Mouse (Mus musculus): Measurements from ENCODE around the gene Slc9a9.

DNA sequence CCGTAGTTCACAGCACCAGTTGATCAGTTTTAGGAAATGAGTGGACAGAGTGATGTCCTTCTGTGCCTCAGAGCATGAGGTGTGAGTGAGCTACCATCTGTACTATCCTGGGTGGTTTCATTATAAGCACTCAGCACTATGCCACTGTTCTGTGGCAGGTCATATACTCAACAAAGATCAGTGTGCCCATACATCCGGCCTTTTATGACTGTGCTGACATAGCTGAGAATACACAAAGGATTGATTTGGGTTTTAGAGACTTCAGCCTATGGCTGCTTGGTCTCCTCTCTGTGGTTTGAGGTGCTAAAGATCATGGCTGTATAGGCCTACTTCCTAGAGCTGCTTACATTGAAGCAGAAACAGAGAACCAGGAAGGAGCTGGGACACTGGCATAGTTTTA lies 12.6 kb downstream of the Slc9a9 start:
- TF ChIP-seq CTCF (IDR thresholded peaks at IDR 0.05; ENCODE audit: borderline replicate concordance, insufficient read depth, low read depth, low read length): no peak
- TF ChIP-seq POLR2A (IDR thresholded peaks at IDR 0.05; ENCODE audit: borderline replicate concordance, insufficient read depth, low read length): no peak

Measured in cerebellum, adult 2 months (tissue).